12 mouse cellular contexts compared by ENCODE assay signal in genomic region chr19:36350181-36350580, GRCm38 (mm10). TPM values are rescaled to one million over a fixed set of nuclear protein-coding genes. Genes with fewer than 3 reads are reported as not detected.
DNase-seq lines count a peak whose midpoint lies in the region; ATAC-seq lines count a peak whose summit lies in the region.
"Had no signal": no experiment of that assay in that cellular context is flagged by ENCODE, and none has a peak within 500 bp of the region (broad histone marks: within the 10 kb centered on the region; RNA-seq: fewer than 3 reads in every experiment).

No protein-coding gene starts in this region.

- no peak overlapping the region for H3K4me3 ChIP-seq in heart, embryonic 13.5 days
- H3K4me3 ChIP-seq in neural tube, embryonic 13.5 days, result 0 out of 2 replicates have a peak overlapping the region, but pooled peaks have one; percentile 77
- no peak overlapping the region for H3K4me3 ChIP-seq in neural tube, embryonic 15.5 days (replicated peaks)

- peaks cover 35% of the 10 kb centered on the region for H3K27me3 ChIP-seq in heart, embryonic 13.5 days (replicated peaks)
- H3K27me3 ChIP-seq in neural tube, embryonic 13.5 days, result peaks cover 63% of the 10 kb centered on the region
- H3K27me3 ChIP-seq in neural tube, embryonic 15.5 days (replicated peaks), result peaks cover 45% of the 10 kb centered on the region

- H3K27ac ChIP-seq in heart, embryonic 13.5 days (replicated peaks), result no peak overlapping the region
- H3K27ac ChIP-seq in neural tube, embryonic 13.5 days (replicated peaks), result no peak overlapping the region
- H3K27ac ChIP-seq in neural tube, embryonic 15.5 days (replicated peaks), result no peak overlapping the region
- H3K27ac ChIP-seq: kidney, postnatal 0 days; liver, embryonic 15.5 days had no signal

- no peak for ATAC-seq in heart, embryonic 13.5 days (ENCODE audit: extremely low read depth, insufficient number of reproducible peaks, low FRiP score, low TSS enrichment)
- no peak for ATAC-seq in neural tube, embryonic 13.5 days (ENCODE audit: low read depth)
- peak; percentile 38 for ATAC-seq in activated CD4-positive, CD25-positive, alpha-beta regulatory T cell, adult 4 months
- no peak for ATAC-seq in neural tube, embryonic 15.5 days (ENCODE audit: low FRiP score)

- H3K36me3 ChIP-seq in heart, embryonic 13.5 days, result no peaks in the 10 kb centered on the region
- H3K36me3 ChIP-seq in neural tube, embryonic 13.5 days, result no peaks in the 10 kb centered on the region
- no peaks in the 10 kb centered on the region for H3K36me3 ChIP-seq in neural tube, embryonic 15.5 days
- H3K36me3 ChIP-seq: liver, embryonic 15.5 days had no signal

- WGBS in heart, embryonic 13.5 days, result 68% methylated on average over 11 of the region's 11 CpGs
- WGBS in neural tube, embryonic 13.5 days, result 80% methylated on average over 11 of the region's 11 CpGs
- WGBS in neural tube, embryonic 15.5 days, result 75% methylated on average over 11 of the region's 11 CpGs

- no peak for DNase-seq in heart, postnatal 14 days
- DNase-seq in neural tube, embryonic 10.5 days (ENCODE audit: extremely low spot score, low spot score), result no peak
- no peak for DNase-seq in thymus, postnatal 14 days
- DNase-seq in urinary bladder, adult 2 months (ENCODE audit: low spot score), result no peak
- DNase-seq: heart, adult 2 months; layer of hippocampus, adult 9-11 months had no signal

- H3K9me3 ChIP-seq in heart, embryonic 13.5 days, result no peaks in the 10 kb centered on the region
- no peaks in the 10 kb centered on the region for H3K9me3 ChIP-seq in neural tube, embryonic 13.5 days
- H3K9me3 ChIP-seq in neural tube, embryonic 15.5 days (replicated peaks), result no peaks in the 10 kb centered on the region
- H3K9me3 ChIP-seq: liver, embryonic 15.5 days had no signal

- no peak overlapping the region for H3K9ac ChIP-seq in heart, embryonic 13.5 days
- no peak overlapping the region for H3K9ac ChIP-seq in neural tube, embryonic 13.5 days
- no peak overlapping the region for H3K9ac ChIP-seq in neural tube, embryonic 15.5 days (replicated peaks)
- H3K9ac ChIP-seq: liver, embryonic 15.5 days had no signal

- peaks cover 14% of the 10 kb centered on the region for H3K4me1 ChIP-seq in heart, embryonic 13.5 days
- H3K4me1 ChIP-seq in neural tube, embryonic 13.5 days (replicated peaks), result peaks cover 12% of the 10 kb centered on the region
- peaks cover 5% of the 10 kb centered on the region; the same call in 1 of the 2 replicates for H3K4me1 ChIP-seq in neural tube, embryonic 15.5 days

- intact Hi-C loops in heart, postnatal 14 days (cut with DNase I), result no loop called here

- peak overlapping the region; percentile 93; the same call in 1 of the 2 replicates for H3K4me2 ChIP-seq in heart, embryonic 13.5 days
- 0 out of 2 replicates have a peak overlapping the region, but pooled peaks have one; percentile 100 for H3K4me2 ChIP-seq in neural tube, embryonic 13.5 days
- peak overlapping the region; percentile 99; the same call in 1 of the 2 replicates for H3K4me2 ChIP-seq in neural tube, embryonic 15.5 days

RNA-seq across cellular contexts. Expression of gene Pcgf5, which starts 2.1 kb away (rescaled TPM):
- 37.5 and 50.7 TPM in 2 replicates for polyA plus RNA-seq in heart, embryonic 13.5 days (2015; fragmentation: Nextera tagmentation; extraction: Ambion mirVana)
- 10 to 100 TPM; 53.2 to 61.5 TPM for total RNA-seq in heart, postnatal 14 days (2021)
- polyA plus RNA-seq in neural tube, embryonic 13.5 days (2015; fragmentation: Nextera tagmentation; extraction: Ambion mirVana), result 5.3 and 6.9 TPM in 2 replicates
- polyA plus RNA-seq in activated CD4-positive, CD25-positive, alpha-beta regulatory T cell, adult 4 months (2017; shearing (Covaris generic)), result 10 to 100 TPM; 37.7 to 39.7 TPM
- 6.0 and 10.7 TPM in 2 replicates for polyA plus RNA-seq in neural tube, embryonic 15.5 days (2015; fragmentation: Nextera tagmentation; extraction: Ambion mirVana)
- 18.9 and 24.6 TPM in 2 replicates for polyA plus RNA-seq in urinary bladder, adult 2 months (2012; rRNA removed)
